Mouse (Mus musculus) kidney, embryonic 14.5 days (tissue): ENCODE data around the gene Nckap5l. TPM values are rescaled to one million over a fixed set of nuclear protein-coding genes. Genes with fewer than 3 reads are reported as not detected.

Experiments
- ATAC-seq: fragments of 200-750 bp; cut with Nextera tagmentation; 2 replicates; pipeline ENCODE4 v1.8.0; 2017; ENCODE audit warnings: moderate number of reproducible peaks, mild to moderate bottlenecking, moderate TSS enrichment, moderate library complexity; ENCODE audit not compliant: low FRiP score, low TSS enrichment
- H3K27ac ChIP-seq: fragments of 300-500 bp; sonication (generic); 2 replicates; pipeline ENCODE4 v1.5.1; 2014; ENCODE audit warnings: low read depth, mild to moderate bottlenecking, low read length, moderate library complexity, mixed read lengths
- H3K27me3 ChIP-seq: fragments of 300-500 bp; sonication (generic); 2 replicates; pipeline ENCODE4 v1.6.1; 2014; ENCODE audit warnings: mild to moderate bottlenecking, low read length; ENCODE audit not compliant: control insufficient read depth, insufficient read depth
- H3K36me3 ChIP-seq: fragments of 300-500 bp; sonication (generic); 2 replicates; pipeline ENCODE4 v1.6.1; 2014; ENCODE audit warnings: low read length, mixed read lengths; ENCODE audit not compliant: control insufficient read depth, insufficient read depth
- H3K4me1 ChIP-seq: fragments of 300-500 bp; sonication (generic); 2 replicates; pipeline ENCODE4 v1.6.1; 2014; ENCODE audit warnings: low read length, mixed read lengths; ENCODE audit not compliant: control insufficient read depth, insufficient read depth
- H3K4me2 ChIP-seq: fragments of 300-500 bp; sonication (generic); replicated peaks from 2 replicates; pipeline ENCODE4 v1.6.1; 2014; ENCODE audit warnings: low read depth, mild to moderate bottlenecking, low read length
- H3K4me3 ChIP-seq: fragments of 300-500 bp; sonication (generic); 2 replicates; pipeline ENCODE4 v1.5.1; 2014; ENCODE audit warnings: mild to moderate bottlenecking, low read length
- H3K9ac ChIP-seq: fragments of 300-500 bp; sonication (generic); 2 replicates; pipeline ENCODE4 v1.6.1; 2014; ENCODE audit warnings: low read depth, mild to moderate bottlenecking, low read length, moderate library complexity
- H3K9me3 ChIP-seq: fragments of 300-500 bp; sonication (generic); 2 replicates; pipeline ENCODE4 v1.6.1; 2016; ENCODE audit warnings: low read length; ENCODE audit not compliant: control insufficient read depth
- WGBS: fragments of 180-500 bp; shearing (Covaris S2); extraction: QIAGEN DNeasy Blood & Tissue Kit; methylation state at CpG from one replicate; pipeline ENCODE4 v1.1.7; 2014; 5-methylcytosine and 5-hydroxymethylcytosine counted together
- polyA plus RNA-seq: library from polyadenylated mRNA; unstranded; fragments of >200 nt; fragmentation: Nextera tagmentation; extraction: Ambion mirVana; gene quantifications from 2 replicates; pipeline ENCODE4 v1.2.1, GENCODE M21; 2014

The Nckap5l gene
- polyA plus RNA-seq, 1 experiment from 2014 or later = 11.8 TPM

DNA sequence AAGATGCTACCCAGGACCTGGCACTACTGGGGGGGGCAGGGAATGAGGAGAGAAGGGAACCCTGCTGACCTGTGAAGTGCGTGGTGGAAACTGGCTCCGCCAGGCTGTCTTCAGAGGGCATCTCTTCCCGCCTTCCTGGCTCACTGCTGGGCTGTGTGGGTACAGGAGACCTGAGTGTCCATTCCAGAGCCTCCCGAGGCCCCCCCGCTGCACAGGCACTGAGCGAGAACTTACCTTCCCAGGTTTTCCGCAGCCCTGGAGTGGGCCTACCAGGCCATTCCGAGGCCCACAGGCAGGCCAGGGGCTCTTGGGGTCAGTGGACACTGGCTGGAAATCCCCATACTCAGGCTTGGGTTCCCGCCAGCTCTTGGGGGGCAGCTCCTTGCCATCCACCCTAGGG is 33.7 kb downstream of the Nckap5l start:
- peaks cover 58% of the 10 kb centered on the region for H3K36me3 ChIP-seq
- ATAC-seq = no peak
- H3K9ac ChIP-seq = no peak overlapping the region
- no peak overlapping the region for H3K4me3 ChIP-seq
- H3K4me1 ChIP-seq = peaks cover 20% of the 10 kb centered on the region
- H3K9me3 ChIP-seq = no peaks in the 10 kb centered on the region
- 85% methylated on average over 9 of the region's 9 CpGs for WGBS
- H3K27ac ChIP-seq = no peak overlapping the region
- H3K27me3 ChIP-seq = no peaks in the 10 kb centered on the region
- no peak overlapping the region for H3K4me2 ChIP-seq

- Histone ChIP-seq H3K4me2 (no peak overlapping the region), H3K4me1 (peaks cover 20% of the 10 kb centered on the region), H3K9me3 (no peaks in the 10 kb centered on the region), H3K9ac (no peak overlapping the region), H3K27ac (no peak overlapping the region), H3K4me3 (no peak overlapping the region), H3K36me3 (peaks cover 51% of the 10 kb centered on the region), H3K27me3 (no peaks in the 10 kb centered on the region)
- WGBS = 90% methylated on average over 10 of the region's 10 CpGs
- no peak for ATAC-seq
These were observed 34.4 kb downstream of the Nckap5l start for GRCm38 (mm10) chr15:99423131-99423530.

- H3K36me3 ChIP-seq = peaks cover 45% of the 10 kb centered on the region
- H3K4me1 ChIP-seq = peaks cover 20% of the 10 kb centered on the region
- H3K4me3 ChIP-seq = no peak overlapping the region
- ATAC-seq = no peak
- H3K9me3 ChIP-seq = no peaks in the 10 kb centered on the region
- H3K9ac ChIP-seq = no peak overlapping the region
- H3K27me3 ChIP-seq = no peaks in the 10 kb centered on the region
- WGBS = 83% methylated on average over 23 of the region's 23 CpGs
- no peak overlapping the region for H3K4me2 ChIP-seq
- no peak overlapping the region for H3K27ac ChIP-seq
These were observed 35.0 kb downstream of the Nckap5l start for GRCm38 (mm10) chr15:99422551-99422950.

GRCm38 (mm10) chr15:99421676-99422075 is 35.9 kb downstream of the Nckap5l start:
- Histone ChIP-seq H3K4me1 (peaks cover 20% of the 10 kb centered on the region), H3K4me3 (no peak overlapping the region), H3K36me3 (peaks cover 36% of the 10 kb centered on the region), H3K27me3 (no peaks in the 10 kb centered on the region), H3K27ac (peak overlapping the region; percentile 86; the same call in 1 of the 2 replicates), H3K9ac (no peak overlapping the region), H3K4me2 (no peak overlapping the region), H3K9me3 (no peaks in the 10 kb centered on the region)
- no peak for ATAC-seq
- WGBS = 82% methylated on average over 8 of the region's 8 CpGs

GRCm38 (mm10) chr15:99421152-99421551 is 36.4 kb downstream of the Nckap5l start:
- H3K9me3 ChIP-seq = no peaks in the 10 kb centered on the region
- H3K27me3 ChIP-seq = no peaks in the 10 kb centered on the region
- peak overlapping the region; percentile 86 for H3K27ac ChIP-seq
- peak overlapping the region; percentile 32; the same call in 1 of the 2 replicates for H3K4me2 ChIP-seq
- WGBS = 71% methylated on average over 9 of the region's 9 CpGs
- ATAC-seq = peak; percentile 13
- H3K36me3 ChIP-seq = peaks cover 31% of the 10 kb centered on the region
- peaks cover 20% of the 10 kb centered on the region for H3K4me1 ChIP-seq
- no peak overlapping the region for H3K4me3 ChIP-seq
- no peak overlapping the region for H3K9ac ChIP-seq

- Histone ChIP-seq H3K4me2 (peak overlapping the region; percentile 32), H3K4me3 (no peak overlapping the region)
These were observed 37.0 kb downstream of the Nckap5l start for GRCm38 (mm10) chr15:99420521-99421014.

GRCm38 (mm10) chr15:99420101-99420500 is 37.4 kb downstream of the Nckap5l start:
- Histone ChIP-seq H3K4me3 (no peak overlapping the region), H3K27me3 (no peaks in the 10 kb centered on the region), H3K27ac (peak overlapping the region; percentile 86), H3K36me3 (peaks cover 20% of the 10 kb centered on the region), H3K4me2 (peak overlapping the region; percentile 32), H3K9me3 (no peaks in the 10 kb centered on the region), H3K9ac (no peak overlapping the region), H3K4me1 (peaks cover 20% of the 10 kb centered on the region)
- 9% methylated on average over 5 of the region's 5 CpGs for WGBS
- no peak for ATAC-seq

More at GRCm38 (mm10) chr15:99420521-99421014, 37.0 kb downstream of the Nckap5l start:
- Histone ChIP-seq H3K4me1 (peaks cover 20% of the 10 kb centered on the region), H3K9ac (peak overlapping the region; percentile 3; the same call in 1 of the 2 replicates), H3K27me3 (no peaks in the 10 kb centered on the region), H3K9me3 (no peaks in the 10 kb centered on the region), H3K36me3 (peaks cover 25% of the 10 kb centered on the region), H3K27ac (peak overlapping the region; percentile 86)
- peak; percentile 69 for ATAC-seq
- 1% methylated on average over 12 of the region's 12 CpGs for WGBS

DNA sequence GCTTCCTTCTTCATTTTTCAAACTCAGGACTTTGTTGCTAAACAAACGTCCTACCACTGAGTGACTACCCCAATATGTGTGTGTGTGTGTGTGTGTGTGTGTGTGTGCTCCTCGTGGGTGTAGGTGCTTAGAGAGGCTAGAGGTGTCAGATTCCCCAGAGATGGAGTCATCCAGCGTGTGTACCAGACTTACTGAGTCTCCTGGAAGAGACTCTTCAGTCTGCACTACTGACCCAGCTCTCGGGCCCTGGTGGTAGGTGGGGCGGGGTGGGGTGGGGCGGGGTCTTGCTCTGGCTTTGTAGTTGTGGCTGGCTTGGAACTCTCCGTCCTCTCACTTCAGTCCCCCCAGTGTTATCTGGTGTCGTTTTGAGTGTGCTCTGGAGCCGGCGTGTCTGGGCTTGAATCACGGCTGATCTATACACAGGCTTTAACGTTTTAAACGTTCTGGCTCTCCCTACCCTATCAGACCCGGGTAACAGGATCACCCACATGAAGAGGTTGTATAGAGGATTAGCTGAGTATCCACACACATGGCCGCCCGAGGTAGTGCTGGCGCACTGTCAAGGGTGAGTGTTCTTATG is 39.8 kb downstream of the Nckap5l start:
- no peak for ATAC-seq
- 32% methylated on average over 17 of the region's 17 CpGs for WGBS
- Histone ChIP-seq H3K36me3 (peaks cover 7% of the 10 kb centered on the region; the same call in 1 of the 2 replicates), H3K4me2 (no peak overlapping the region), H3K27ac (no peak overlapping the region), H3K27me3 (no peaks in the 10 kb centered on the region), H3K4me3 (no peak overlapping the region), H3K9ac (no peak overlapping the region), H3K4me1 (peaks cover 20% of the 10 kb centered on the region), H3K9me3 (no peaks in the 10 kb centered on the region)

- no peaks in the 10 kb centered on the region for H3K27me3 ChIP-seq
- WGBS = 27% methylated on average over 4 of the region's 4 CpGs
These were observed 40.6 kb downstream of the Nckap5l start for GRCm38 (mm10) chr15:99416957-99417356.

More at GRCm38 (mm10) chr15:99416957-99417356, 40.6 kb downstream of the Nckap5l start:
- no peak overlapping the region for H3K4me3 ChIP-seq
- no peaks in the 10 kb centered on the region for H3K9me3 ChIP-seq
- H3K9ac ChIP-seq = no peak overlapping the region
- H3K36me3 ChIP-seq = no peaks in the 10 kb centered on the region
- H3K27ac ChIP-seq = no peak overlapping the region
- H3K4me1 ChIP-seq = peaks cover 15% of the 10 kb centered on the region
- ATAC-seq = no peak
- H3K4me2 ChIP-seq = no peak overlapping the region
